Mouse (Mus musculus) liver, embryonic 13.5 days (tissue): ENCODE measurements around the gene Shf. TPM values are rescaled to one million over a fixed set of nuclear protein-coding genes. Genes with fewer than 3 reads are reported as not detected.
A peak's percentile ranks its signal among the peaks of the same experiment; 100 is the strongest.
"Not testable (repeated sequence)": the region's sequence is repeated elsewhere in the genome, so short reads cannot be mapped to it uniquely, and the experiment has no call there.

Source experiments
- ATAC-seq: fragments of 200-750 bp; cut with Nextera tagmentation; 2 replicates; pipeline ENCODE4 v1.8.0; 2017; ENCODE audit warnings: low read depth, mild to moderate bottlenecking, moderate number of reproducible peaks, moderate library complexity
- DNase-seq: peaks from one replicate; pipeline ENCODE4 v3.0.0; 2022
- H3K27ac ChIP-seq: fragments of 300-500 bp; sonication (generic); 2 replicates; pipeline ENCODE4 v1.5.1; 2015; ENCODE audit warnings: moderate library complexity, mild to moderate bottlenecking, inconsistent platforms
- H3K27me3 ChIP-seq: fragments of 300-500 bp; sonication (generic); 2 replicates; pipeline ENCODE4 v1.6.1; 2015; ENCODE audit warnings: mild to moderate bottlenecking, inconsistent platforms
- H3K36me3 ChIP-seq: fragments of 300-500 bp; sonication (generic); 2 replicates; pipeline ENCODE4 v1.6.1; 2015; ENCODE audit warnings: mild to moderate bottlenecking, inconsistent platforms
- H3K4me1 ChIP-seq: fragments of 300-500 bp; sonication (generic); replicated peaks from 2 replicates; pipeline ENCODE4 v1.6.1; 2015; ENCODE audit warnings: inconsistent platforms
- H3K4me2 ChIP-seq: fragments of 300-500 bp; sonication (generic); 2 replicates; pipeline ENCODE4 v1.6.1; 2015; ENCODE audit warnings: inconsistent platforms, mild to moderate bottlenecking, moderate library complexity
- H3K4me3 ChIP-seq: fragments of 300-500 bp; sonication (generic); replicated peaks from 2 replicates; pipeline ENCODE4 v1.5.1; 2015; ENCODE audit warnings: mild to moderate bottlenecking, inconsistent platforms
- H3K9ac ChIP-seq: fragments of 300-500 bp; sonication (generic); 2 replicates; pipeline ENCODE4 v1.6.1; 2015; ENCODE audit warnings: mild to moderate bottlenecking, inconsistent platforms
- H3K9me3 ChIP-seq: fragments of 300-500 bp; sonication (generic); replicated peaks from 2 replicates; pipeline ENCODE4 v1.6.1; 2016; ENCODE audit warnings: inconsistent platforms
- WGBS: fragments of 180-500 bp; shearing (Covaris S2); methylation state at CpG from one replicate; pipeline ENCODE4 v1.1.7; 2015; ENCODE audit not compliant: insufficient replicate concordance; 5-methylcytosine and 5-hydroxymethylcytosine counted together
- polyA plus RNA-seq: library from polyadenylated mRNA; unstranded; fragments of >200 nt; fragmentation: Nextera tagmentation; extraction: Ambion mirVana; gene quantifications from 2 replicates; pipeline ENCODE4 v1.2.1, GENCODE M21; 2015

Gene Shf
- polyA plus RNA-seq = 0.83 and 1.1 TPM in 2 replicates

DNA sequence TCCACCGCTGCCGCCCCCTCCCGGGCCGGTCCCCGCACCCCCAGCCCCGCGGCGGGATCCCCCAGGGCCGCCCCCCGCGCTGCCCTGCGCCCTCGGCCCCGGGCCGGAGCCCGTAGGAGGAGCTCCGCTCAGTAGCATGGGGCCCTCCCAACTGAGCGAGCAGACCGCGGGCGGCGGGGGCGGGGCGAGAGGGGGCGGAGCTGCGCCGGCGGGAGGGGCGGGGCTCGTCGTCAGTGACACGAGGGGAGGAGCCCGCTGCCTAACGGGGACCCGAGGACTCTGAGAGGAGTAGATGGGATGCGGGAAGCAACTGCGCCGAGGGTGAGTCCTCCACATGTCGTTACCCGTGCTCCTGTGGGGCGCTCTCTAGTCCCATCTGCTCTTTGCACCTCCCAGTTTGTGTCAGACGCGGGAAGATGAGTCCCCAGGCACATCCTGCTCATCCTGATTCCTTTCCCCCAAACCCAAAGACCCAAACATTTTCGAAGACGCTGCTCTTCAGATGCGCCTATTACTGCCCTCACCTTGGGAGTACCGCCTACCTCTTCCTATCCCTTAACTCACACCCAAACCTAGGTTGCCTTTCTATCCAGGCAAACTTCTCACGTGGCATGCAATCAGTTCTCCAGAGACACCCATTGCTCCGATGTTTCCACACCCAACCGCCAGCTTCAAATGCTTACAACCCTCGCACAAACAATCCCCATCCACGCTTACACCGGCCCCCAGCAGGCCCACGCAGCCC, at the start of gene Shf:
TSS of gene Shf (minus strand) at position 168 of the 745 bp plus-strand sequence.
- H3K4me2 ChIP-seq = peak within 1 kb of the TSS; percentile 99
- peak within 1 kb of the TSS; percentile 65 for H3K27ac ChIP-seq
- ATAC-seq = peak; percentile 85
- H3K9ac ChIP-seq = peak within 1 kb of the TSS; percentile 91
- H3K36me3 ChIP-seq = peaks cover under 1% of the 10 kb centered on the region
- WGBS = 1% methylated on average over 37 of the region's 54 CpGs
- no peaks in the 10 kb centered on the region for H3K9me3 ChIP-seq
- peaks cover 62% of the 10 kb centered on the region for H3K4me1 ChIP-seq
- peak; percentile 83 for DNase-seq
- H3K27me3 ChIP-seq = no peaks in the 10 kb centered on the region
- H3K4me3 ChIP-seq = peak within 1 kb of the TSS; percentile 87

DNA sequence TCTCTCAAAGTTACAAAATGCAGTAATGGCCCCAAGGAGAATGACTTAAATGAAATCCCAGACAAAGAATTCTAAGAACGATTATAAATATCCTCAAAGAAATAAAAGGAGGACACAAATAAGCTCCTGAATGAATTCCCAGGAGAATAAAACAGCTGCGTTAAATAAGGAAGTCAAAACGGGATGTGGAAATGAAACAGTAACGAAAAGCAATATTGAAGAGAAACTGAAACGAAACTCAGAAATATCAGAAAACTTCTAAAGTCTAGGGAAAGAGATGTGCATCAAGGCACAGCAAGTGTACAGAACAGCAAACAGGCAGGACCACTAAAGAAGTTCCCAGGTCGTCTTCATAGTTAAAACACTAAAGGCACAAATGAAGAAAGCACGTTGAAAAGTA, 40.0 kb upstream of the Shf start:
- no peak overlapping the region for H3K4me2 ChIP-seq
- ATAC-seq (no peak), DNase-seq (no peak)
- no peak overlapping the region for H3K4me3 ChIP-seq
- no peaks in the 10 kb centered on the region for H3K9me3 ChIP-seq
- H3K36me3 ChIP-seq = no peaks in the 10 kb centered on the region
- H3K9ac ChIP-seq = no peak overlapping the region
- H3K27ac ChIP-seq = no peak overlapping the region
- H3K27me3 ChIP-seq = no peaks in the 10 kb centered on the region
- 58% methylated on average over 7 of the region's 7 CpGs for WGBS
- no peaks in the 10 kb centered on the region for H3K4me1 ChIP-seq

DNA sequence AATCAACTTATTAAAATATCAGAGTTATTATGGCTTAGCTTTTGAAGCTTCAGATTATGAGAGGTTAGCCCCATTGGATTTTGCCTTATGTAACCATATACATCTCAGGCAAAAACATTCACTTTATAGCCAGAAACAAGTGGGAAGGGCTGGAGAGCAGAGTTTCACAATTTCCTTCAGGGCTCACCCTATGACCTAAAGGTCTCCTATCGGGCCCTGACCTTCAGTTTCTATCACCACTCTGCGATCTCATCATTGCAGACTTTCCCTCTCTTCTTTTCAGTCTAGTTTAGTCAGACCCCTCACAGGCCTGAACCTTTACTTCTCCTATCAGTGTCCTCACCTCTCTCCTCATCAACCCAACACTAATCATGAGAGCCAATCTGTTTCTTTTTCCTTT, 38.6 kb upstream of the Shf start:
- Histone ChIP-seq H3K36me3 (no peaks in the 10 kb centered on the region), H3K4me3 (no peak overlapping the region), H3K9ac (no peak overlapping the region), H3K4me2 (no peak overlapping the region), H3K4me1 (no peaks in the 10 kb centered on the region), H3K9me3 (no peaks in the 10 kb centered on the region), H3K27ac (no peak overlapping the region), H3K27me3 (no peaks in the 10 kb centered on the region)
- 56% methylated on average over 2 of the region's 2 CpGs for WGBS
- DNase-seq = no peak
- ATAC-seq = no peak

DNA sequence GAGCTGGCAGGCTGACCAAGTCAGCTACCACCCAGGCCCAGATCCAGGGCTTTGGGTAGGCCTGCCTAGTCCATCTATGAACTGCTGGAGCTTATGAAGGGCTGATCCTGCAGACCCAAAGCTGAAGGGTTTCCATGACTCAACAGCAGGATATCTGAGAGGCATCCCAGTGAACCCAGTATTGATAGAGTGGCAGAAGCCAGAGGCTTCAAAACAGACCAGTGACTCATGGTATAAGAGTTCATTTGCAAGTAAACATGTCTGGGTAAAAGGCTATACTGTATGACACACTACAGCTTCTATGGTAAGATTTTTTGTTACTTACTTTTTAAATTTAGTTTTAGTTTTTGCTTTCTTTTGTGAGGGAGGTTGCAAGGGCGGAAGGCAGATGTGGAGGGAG, 27.2 kb upstream of the Shf start:
- DNase-seq (no peak), ATAC-seq (no peak)
- H3K27me3 ChIP-seq = no peaks in the 10 kb centered on the region
- no peaks in the 10 kb centered on the region for H3K36me3 ChIP-seq
- H3K4me1 ChIP-seq = no peaks in the 10 kb centered on the region
- H3K9ac ChIP-seq = no peak overlapping the region
- no peak overlapping the region for H3K4me2 ChIP-seq
- H3K27ac ChIP-seq = no peak overlapping the region
- H3K9me3 ChIP-seq = no peaks in the 10 kb centered on the region
- H3K4me3 ChIP-seq = no peak overlapping the region
- 53% methylated on average over 1 of the region's 1 CpGs for WGBS

DNA sequence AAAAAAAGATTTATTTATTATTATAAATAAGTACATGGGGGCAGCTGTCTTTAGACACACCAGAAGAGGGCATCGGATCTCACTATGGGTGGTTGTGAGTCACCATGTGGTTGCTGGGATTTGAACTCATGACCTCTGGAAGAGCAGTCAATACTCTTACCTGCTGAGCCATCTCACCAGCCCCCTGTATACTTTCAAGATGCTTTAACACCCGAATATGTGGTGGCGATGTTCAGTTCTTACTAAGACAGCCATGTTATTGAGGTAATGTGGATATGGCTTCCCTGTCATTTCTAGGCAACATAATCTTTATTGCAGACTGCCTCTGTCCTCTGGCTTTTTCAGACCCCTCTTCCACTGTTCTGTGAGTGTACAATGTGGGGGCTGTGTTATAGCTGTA, 18.2 kb upstream of the Shf start:
- not testable (repeated sequence) for DNase-seq, H3K27ac ChIP-seq, H3K36me3 ChIP-seq, H3K27me3 ChIP-seq, H3K9me3 ChIP-seq, H3K4me3 ChIP-seq, ATAC-seq, H3K4me1 ChIP-seq, H3K9ac ChIP-seq, H3K4me2 ChIP-seq
- WGBS = 82% methylated on average over 3 of the region's 3 CpGs

DNA sequence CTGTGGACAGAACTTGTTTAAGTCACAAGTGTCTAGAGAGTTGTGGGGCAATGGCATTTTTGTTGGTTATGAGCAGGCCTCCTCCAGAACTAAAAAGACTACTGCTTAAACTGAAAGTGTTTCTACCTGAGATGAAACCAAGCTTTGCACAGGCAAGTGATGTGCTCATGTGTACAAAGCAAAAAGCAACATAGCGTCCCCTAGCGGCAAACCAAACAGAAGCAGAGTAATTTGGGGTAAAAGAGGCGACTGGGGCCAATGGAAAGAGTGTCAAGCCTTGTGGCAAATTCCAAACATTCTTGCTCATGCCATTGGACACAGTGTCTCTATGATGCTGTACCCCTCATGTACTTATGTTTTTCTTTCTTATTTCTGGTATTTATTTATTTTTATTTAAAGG, 16.1 kb upstream of the Shf start:
- ATAC-seq = no peak

DNA sequence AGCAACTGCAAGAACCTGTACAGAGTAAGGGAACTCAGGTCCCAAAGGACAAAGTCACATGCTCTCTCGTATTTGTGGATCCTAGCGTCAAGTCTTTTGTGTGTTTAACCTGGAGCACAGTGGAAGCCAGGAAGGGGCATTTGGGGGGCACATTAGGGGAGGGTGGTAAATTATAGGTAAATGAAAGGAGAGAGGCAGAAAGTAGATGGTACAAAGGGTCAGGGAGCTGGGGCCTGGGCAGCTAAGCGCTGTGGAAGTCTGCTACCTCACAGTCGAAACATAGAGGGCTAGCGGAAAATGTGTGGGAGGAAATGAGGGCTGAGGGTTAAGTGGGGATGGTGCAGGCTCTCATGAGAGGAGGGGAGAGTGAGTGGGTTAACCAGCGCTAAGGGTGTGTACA, 13.2 kb upstream of the Shf start:
- Histone ChIP-seq H3K4me2 (no peak overlapping the region), H3K9ac (no peak overlapping the region), H3K9me3 (no peaks in the 10 kb centered on the region), H3K4me3 (no peak overlapping the region), H3K36me3 (no peaks in the 10 kb centered on the region), H3K4me1 (peaks cover 19% of the 10 kb centered on the region), H3K27ac (no peak overlapping the region), H3K27me3 (no peaks in the 10 kb centered on the region)
- DNase-seq = no peak
- ATAC-seq = no peak
- 63% methylated on average over 6 of the region's 6 CpGs for WGBS

More for the DNA sequence above, 16.1 kb upstream of the Shf start:
- Histone ChIP-seq H3K27me3 (no peaks in the 10 kb centered on the region), H3K36me3 (no peaks in the 10 kb centered on the region), H3K4me3 (no peak overlapping the region), H3K4me2 (no peak overlapping the region), H3K9ac (no peak overlapping the region), H3K9me3 (no peaks in the 10 kb centered on the region), H3K4me1 (peaks cover 10% of the 10 kb centered on the region), H3K27ac (no peak overlapping the region)
- 30% methylated on average over 3 of the region's 3 CpGs for WGBS
- DNase-seq = no peak

DNA sequence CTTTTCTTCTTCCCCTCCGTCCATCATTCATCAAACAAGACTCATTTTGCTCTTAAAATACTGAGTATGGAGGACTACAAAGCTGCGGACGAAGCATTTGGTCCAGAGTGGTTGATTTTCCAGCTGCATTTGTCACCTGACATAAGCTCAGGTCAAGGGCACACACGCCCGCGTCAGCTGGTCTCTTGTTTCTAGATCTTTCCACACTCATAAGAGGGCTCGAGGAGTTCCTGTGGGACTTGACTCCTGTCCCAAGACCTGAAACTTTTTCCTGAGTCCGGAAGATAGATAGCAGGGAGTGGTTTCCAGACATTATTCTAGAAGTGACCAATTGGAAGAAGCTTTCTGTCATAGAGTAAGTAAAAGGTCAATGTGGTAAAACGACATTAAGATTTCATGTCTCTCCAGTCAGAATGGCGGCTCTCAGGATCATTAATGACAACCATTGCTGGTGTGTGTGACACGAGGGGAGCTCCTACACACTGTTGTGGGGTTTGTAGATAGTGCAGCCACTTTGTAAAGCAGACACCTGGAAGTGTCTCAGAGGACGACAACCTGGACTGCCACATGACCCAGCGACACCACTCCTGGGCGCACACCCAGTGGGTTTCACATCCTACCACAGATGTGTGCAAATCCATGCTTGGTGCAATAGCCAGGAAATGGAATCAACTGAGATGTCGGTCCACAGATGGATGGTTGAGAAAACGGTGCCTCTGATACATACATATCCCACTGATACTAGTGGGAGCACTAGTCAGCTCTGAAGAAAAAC, 12.6 kb upstream of the Shf start:
- Histone ChIP-seq H3K27me3 (no peaks in the 10 kb centered on the region), H3K27ac (no peak overlapping the region), H3K4me2 (no peak overlapping the region), H3K4me3 (no peak overlapping the region), H3K9me3 (no peaks in the 10 kb centered on the region), H3K9ac (no peak overlapping the region), H3K4me1 (peaks cover 21% of the 10 kb centered on the region), H3K36me3 (no peaks in the 10 kb centered on the region)
- 58% methylated on average over 16 of the region's 16 CpGs for WGBS
- ATAC-seq (no peak), DNase-seq (no peak)

DNA sequence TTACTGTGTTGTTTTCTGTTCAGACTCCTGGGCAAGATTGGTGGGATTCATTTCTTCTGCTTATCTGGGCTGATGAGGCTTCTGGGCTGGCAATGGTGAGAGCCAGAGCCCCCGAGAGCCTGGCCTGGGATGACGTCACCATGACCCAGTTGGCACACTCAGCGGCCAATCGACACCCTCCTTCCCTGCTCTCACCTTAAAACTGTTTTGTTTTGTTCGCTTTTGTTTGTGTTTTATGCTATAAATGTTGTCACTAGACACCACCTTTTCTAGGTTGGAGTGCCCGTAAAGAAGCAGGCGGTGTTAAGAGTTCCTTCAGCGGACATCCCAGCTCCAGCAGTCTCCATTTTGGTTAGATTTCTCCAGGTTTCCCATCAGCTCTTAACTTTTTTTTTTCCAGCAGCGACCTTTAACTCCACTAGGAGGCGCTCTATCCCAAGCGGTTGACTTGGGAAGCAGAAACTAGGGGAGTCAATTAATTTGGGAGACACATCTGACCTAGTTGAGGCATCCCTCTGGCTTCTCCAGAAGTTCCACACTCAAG, 11.9 kb upstream of the Shf start:
- H3K27ac ChIP-seq = no peak overlapping the region
- H3K9ac ChIP-seq = 0 out of 2 replicates have a peak overlapping the region, but pooled peaks have one; percentile 29
- H3K4me3 ChIP-seq = peak overlapping the region; percentile 35
- no peaks in the 10 kb centered on the region for H3K36me3 ChIP-seq
- H3K27me3 ChIP-seq = no peaks in the 10 kb centered on the region
- peaks cover 28% of the 10 kb centered on the region for H3K4me1 ChIP-seq
- no peaks in the 10 kb centered on the region for H3K9me3 ChIP-seq
- 6% methylated on average over 11 of the region's 11 CpGs for WGBS
- DNase-seq (no peak), ATAC-seq (no peak)
- H3K4me2 ChIP-seq = peak overlapping the region; percentile 54

DNA sequence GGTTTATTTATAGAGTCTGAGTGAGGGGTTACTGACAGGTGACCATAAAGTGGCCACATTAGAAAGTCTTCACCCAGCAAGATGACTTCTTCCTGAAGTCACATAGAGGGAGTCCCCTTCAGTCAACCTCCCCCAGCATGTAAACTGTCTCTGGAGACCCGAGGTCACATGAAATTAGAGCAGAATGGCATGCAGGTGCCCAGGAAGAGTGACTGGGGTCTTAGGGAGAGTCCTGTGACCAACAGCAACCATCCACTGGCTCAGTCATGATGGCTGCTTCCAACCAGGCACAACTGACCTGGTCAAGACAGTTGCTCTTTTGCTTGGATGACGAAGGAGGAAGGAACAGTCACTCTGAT, 10.3 kb upstream of the Shf start:
- Histone ChIP-seq H3K9ac (no peak overlapping the region), H3K27ac (no peak overlapping the region), H3K27me3 (no peaks in the 10 kb centered on the region), H3K36me3 (no peaks in the 10 kb centered on the region), H3K4me1 (peaks cover 36% of the 10 kb centered on the region), H3K4me3 (no peak overlapping the region), H3K9me3 (no peaks in the 10 kb centered on the region), H3K4me2 (peak overlapping the region; percentile 83)
- 18% methylated on average over 2 of the region's 2 CpGs for WGBS
- ATAC-seq (no peak), DNase-seq (no peak)

DNA sequence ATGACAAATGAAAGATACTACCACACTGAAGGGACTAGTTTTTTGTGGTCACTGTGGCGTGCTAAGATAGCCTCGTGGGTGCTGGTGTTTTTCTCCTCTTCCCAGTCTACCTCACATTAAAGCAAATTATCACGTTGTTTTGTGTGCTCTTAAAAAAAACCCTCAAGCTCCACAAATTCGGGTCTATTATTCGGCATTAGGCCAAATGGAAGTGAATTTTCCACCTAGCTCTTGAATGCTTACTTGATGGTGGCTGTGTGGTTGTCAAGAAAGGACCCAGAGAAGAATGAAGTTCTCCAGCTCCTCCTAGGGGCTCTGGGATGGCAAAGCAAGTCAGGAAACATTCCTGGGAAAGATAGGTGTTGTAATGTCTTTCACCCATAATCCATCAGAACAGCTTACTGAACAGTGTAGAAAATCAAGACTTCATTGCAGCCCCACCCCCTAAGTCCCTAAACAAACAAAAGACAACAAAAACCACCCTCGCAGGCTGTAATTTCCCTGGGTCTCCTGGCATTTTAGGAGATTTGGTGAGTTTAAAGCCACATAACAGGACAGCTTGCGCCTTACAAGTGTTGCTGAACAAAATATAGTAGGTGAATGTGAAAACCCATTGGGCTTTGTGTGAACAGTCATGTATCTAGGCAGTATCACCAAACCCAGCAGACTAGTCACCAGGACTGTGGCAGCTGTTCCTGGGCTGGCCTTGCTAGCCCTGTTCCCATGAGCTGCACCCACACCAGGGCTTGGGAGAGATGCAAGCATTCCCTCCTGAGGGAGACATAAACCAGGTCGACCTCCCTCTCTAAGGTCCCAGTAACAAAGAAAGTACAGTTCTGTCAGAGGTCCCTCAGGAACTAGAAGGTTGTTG, 9.7 kb upstream of the Shf start:
- H3K9ac ChIP-seq = peak overlapping the region; percentile 60
- DNase-seq (no peak), ATAC-seq (no peak)
- H3K9me3 ChIP-seq = no peaks in the 10 kb centered on the region
- peak overlapping the region; percentile 83 for H3K4me2 ChIP-seq
- no peaks in the 10 kb centered on the region for H3K27me3 ChIP-seq
- H3K36me3 ChIP-seq = no peaks in the 10 kb centered on the region
- peak overlapping the region; percentile 78 for H3K4me3 ChIP-seq
- WGBS = 16% methylated on average over 8 of the region's 8 CpGs
- H3K27ac ChIP-seq = no peak overlapping the region; the same call in 1 of the 2 replicates
- H3K4me1 ChIP-seq = peaks cover 36% of the 10 kb centered on the region
